Mouse (Mus musculus): ENCODE measurements at regions not wholly inside any gene's neighbourhood (a gene's known extent, or its start where the extent isn't known, plus 50 kb on each side); places are given as distances from the start of the nearest gene placed in this dataset.

GRCm38 (mm10) chr5:12309408-12309807, 73.8 kb upstream of the Sema3d start:
- Histone ChIP-seq H3K36me3 (replicated peaks; ENCODE audit: control insufficient read depth, insufficient read depth) (no peaks in the 10 kb centered on the region), H3K9ac (no peak overlapping the region), H3K4me2 (replicated peaks) (no peak overlapping the region), H3K4me1 (replicated peaks; ENCODE audit: control insufficient read depth, insufficient read depth, low read length) (no peaks in the 10 kb centered on the region), H3K27me3 (ENCODE audit: control insufficient read depth, insufficient read depth, low read length) (no peaks in the 10 kb centered on the region), H3K27ac (no peak overlapping the region), H3K9me3 (ENCODE audit: control insufficient read depth, low read length) (no peaks in the 10 kb centered on the region), H3K4me3 (replicated peaks; ENCODE audit: low read length) (no peak overlapping the region)
- DNase-seq (ENCODE audit: low spot score), result no peak
- ATAC-seq (ENCODE audit: low FRiP score), result no peak

DNA sequence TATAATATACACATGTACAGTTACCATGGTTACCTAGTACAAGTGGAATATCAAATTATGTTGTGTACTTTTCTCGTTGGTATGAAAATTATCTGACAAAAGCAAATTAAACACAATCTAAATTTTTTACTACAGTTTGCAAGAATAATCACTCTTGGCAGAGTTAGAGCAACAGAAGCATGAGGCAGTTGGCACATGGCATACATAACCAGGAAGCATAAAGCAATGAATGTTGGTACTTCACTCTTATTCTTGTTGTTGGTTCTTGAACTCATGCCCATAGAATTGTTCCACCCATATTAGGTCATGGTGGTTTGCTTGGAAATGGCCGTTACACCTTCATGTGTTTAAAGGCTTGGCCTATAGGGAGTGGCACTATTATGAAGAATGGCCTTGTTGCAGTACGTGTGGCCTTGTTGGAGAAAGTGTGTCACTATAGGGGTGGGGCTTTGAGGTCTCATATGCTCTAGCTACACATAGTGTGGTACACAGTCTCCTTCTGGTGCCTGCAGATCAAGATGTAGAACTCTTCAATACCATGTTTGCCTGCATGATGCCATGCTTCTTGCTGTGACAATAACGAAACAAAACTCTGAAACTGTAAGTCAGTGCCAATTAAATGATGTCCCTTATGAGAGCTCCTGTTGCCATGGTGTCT, 50.4 kb upstream of the Sema3d start:
- DNase-seq (ENCODE audit: low spot score) (no peak), ATAC-seq (ENCODE audit: low FRiP score) (no peak)
- Histone ChIP-seq H3K9me3 (ENCODE audit: control insufficient read depth, low read length) (no peaks in the 10 kb centered on the region), H3K4me2 (replicated peaks) (no peak overlapping the region), H3K9ac (no peak overlapping the region), H3K27ac (no peak overlapping the region), H3K4me1 (replicated peaks; ENCODE audit: control insufficient read depth, insufficient read depth, low read length) (no peaks in the 10 kb centered on the region), H3K27me3 (ENCODE audit: control insufficient read depth, insufficient read depth, low read length) (no peaks in the 10 kb centered on the region), H3K36me3 (replicated peaks; ENCODE audit: control insufficient read depth, insufficient read depth) (no peaks in the 10 kb centered on the region), H3K4me3 (replicated peaks; ENCODE audit: low read length) (no peak overlapping the region)
- WGBS, result 76% methylated on average over 4 of the region's 4 CpGs
